ENCODE assay signal across 19 mouse cellular contexts in genomic region chr11:11930527-11930926, GRCm38 (mm10).
"Had no signal": no experiment of that assay in that cellular context is flagged by ENCODE, and none has a peak within 500 bp of the region (broad histone marks: within the 10 kb centered on the region; RNA-seq: fewer than 3 reads in every experiment).

No protein-coding gene starts in this region.

- H3K4me3 ChIP-seq: lung, embryonic 15.5 days; midbrain, embryonic 10.5 days; midbrain, embryonic 12.5 days; myocyte; neural tube, embryonic 13.5 days; neural tube, embryonic 15.5 days had no signal

- H3K27ac ChIP-seq: midbrain, embryonic 10.5 days; midbrain, embryonic 12.5 days; neural tube, embryonic 13.5 days; neural tube, embryonic 15.5 days had no signal

- H3K4me2 ChIP-seq: lung, embryonic 15.5 days; midbrain, embryonic 12.5 days; neural tube, embryonic 13.5 days; neural tube, embryonic 15.5 days had no signal

- H3K9ac ChIP-seq: lung, embryonic 15.5 days; midbrain, embryonic 12.5 days; neural tube, embryonic 13.5 days; neural tube, embryonic 15.5 days had no signal

- H3K4me1 ChIP-seq: midbrain, embryonic 12.5 days; neural tube, embryonic 15.5 days had no signal

- H3K27me3 ChIP-seq: lung, embryonic 15.5 days; midbrain, embryonic 12.5 days; neural tube, embryonic 13.5 days; neural tube, embryonic 15.5 days had no signal

- ATAC-seq: lung, postnatal 0 days; midbrain, embryonic 16.5 days had no signal

- DNase-seq: lung, adult 18-20 months; lung, postnatal 4 days; midbrain, embryonic 14.5 days; retina, postnatal 1 day; right cerebral cortex, adult 18-20 months; right cerebral cortex, postnatal 25 days; right cerebral cortex, postnatal 4 days; spleen, adult 18-20 months; thymus, adult 18-20 months; thymus, postnatal 14 days; thymus, postnatal 36 days had no signal

- H3K9me3 ChIP-seq: lung, embryonic 15.5 days; midbrain, embryonic 10.5 days; midbrain, embryonic 12.5 days; neural tube, embryonic 13.5 days; neural tube, embryonic 15.5 days had no signal
